Mouse (Mus musculus): ENCODE results near the gene Vcl.

GRCm38 (mm10) chr14:21048879-21049278 lies 119.7 kb downstream of the Vcl start:
- no peak for TF ChIP-seq FOSL1 (IDR thresholded peaks at IDR 0.05; ENCODE audit: insufficient read depth, low read length, poor library complexity, severe bottlenecking)
- TF ChIP-seq CTCF (IDR thresholded peaks at IDR 0.05; ENCODE audit: control insufficient read depth, insufficient read depth, insufficient read length): no peak
- TF ChIP-seq CEBPB (IDR thresholded peaks at IDR 0.05; ENCODE audit: low read depth): no peak
- no peak for TF ChIP-seq USF1 (IDR thresholded peaks at IDR 0.05; ENCODE audit: low read depth)
- TF ChIP-seq MYOG (IDR thresholded peaks at IDR 0.05; ENCODE audit: control insufficient read depth, extremely low read depth, insufficient read length): no peak
- no peak for TF ChIP-seq MAX (IDR thresholded peaks at IDR 0.05)
